Mouse (Mus musculus): ENCODE measurements around the gene Rpa2. TPM values are rescaled to one million over a fixed set of nuclear protein-coding genes. Genes with fewer than 3 reads are reported as not detected.
A peak's percentile ranks its signal among the peaks of the same experiment; 100 is the strongest.
"Not testable (repeated sequence)": the region's sequence is repeated elsewhere in the genome, so short reads cannot be mapped to it uniquely, and the experiment has no call there.

Rpa2 gene
- 10 to 100 TPM; 10.3 to 12.5 TPM for total RNA-seq (2021)

- intact Hi-C loops (cut with DNase I): no loop called here
- peak; percentile 96 for DNase-seq (ENCODE audit: low spot score)
Observed at GRCm38 (mm10) chr4:132767914-132768876, at the start of gene Rpa2. TSS of gene Rpa2 (plus strand) at chr4:132768332.

- intact Hi-C loops (cut with DNase I): no loop called here
- DNase-seq (ENCODE audit: low spot score): no peak
Observed at GRCm38 (mm10) chr4:132728233-132728632, 39.9 kb upstream of the Rpa2 start.

GRCm38 (mm10) chr4:132731616-132732015 lies 36.5 kb upstream of the Rpa2 start:
- DNase-seq (ENCODE audit: low spot score): no peak
- intact Hi-C loops (cut with DNase I): no loop called here

- peak; percentile 77 for DNase-seq (ENCODE audit: low spot score)
- intact Hi-C loops (cut with DNase I): no loop called here
Observed at GRCm38 (mm10) chr4:132732148-132732684, 35.9 kb upstream of the Rpa2 start, which contains the start of gene Xkr8. TSS of gene Xkr8 (minus strand) at chr4:132732546.

- intact Hi-C loops (cut with DNase I): no loop called here
- no peak for DNase-seq (ENCODE audit: low spot score)
Observed at GRCm38 (mm10) chr4:132733071-132733770, 34.9 kb upstream of the Rpa2 start.

GRCm38 (mm10) chr4:132734766-132735165 lies 33.4 kb upstream of the Rpa2 start:
- intact Hi-C loops (cut with DNase I): no loop called here
- no peak for DNase-seq (ENCODE audit: low spot score)

GRCm38 (mm10) chr4:132735389-132735788 lies 32.7 kb upstream of the Rpa2 start:
- intact Hi-C loops (cut with DNase I): no loop called here
- DNase-seq (ENCODE audit: low spot score): no peak

GRCm38 (mm10) chr4:132735894-132736293 lies 32.2 kb upstream of the Rpa2 start:
- intact Hi-C loops (cut with DNase I): no loop called here

GRCm38 (mm10) chr4:132737154-132737553 lies 31.0 kb upstream of the Rpa2 start:
- DNase-seq (ENCODE audit: low spot score); intact Hi-C loops (cut with DNase I): not testable (repeated sequence)

More at GRCm38 (mm10) chr4:132735894-132736293, 32.2 kb upstream of the Rpa2 start:
- no peak for DNase-seq (ENCODE audit: low spot score)

GRCm38 (mm10) chr4:132741491-132741890 lies 26.6 kb upstream of the Rpa2 start:
- intact Hi-C loops (cut with DNase I): no loop called here

GRCm38 (mm10) chr4:132743992-132744911 lies 23.9 kb upstream of the Rpa2 start:
- intact Hi-C loops (cut with DNase I): no loop called here
- no peak for DNase-seq (ENCODE audit: low spot score)

More at GRCm38 (mm10) chr4:132741491-132741890, 26.6 kb upstream of the Rpa2 start:
- DNase-seq (ENCODE audit: low spot score): no peak

- intact Hi-C loops (cut with DNase I): no loop called here
- DNase-seq (ENCODE audit: low spot score): no peak
Observed at GRCm38 (mm10) chr4:132746911-132747517, 21.1 kb upstream of the Rpa2 start.

GRCm38 (mm10) chr4:132747664-132748259 lies 20.4 kb upstream of the Rpa2 start:
- DNase-seq (ENCODE audit: low spot score): peak; percentile 55
- intact Hi-C loops (cut with DNase I): no loop called here

GRCm38 (mm10) chr4:132748778-132749177 lies 19.4 kb upstream of the Rpa2 start:
- no peak for DNase-seq (ENCODE audit: low spot score)
- intact Hi-C loops (cut with DNase I): no loop called here

- no peak for DNase-seq (ENCODE audit: low spot score)
- intact Hi-C loops (cut with DNase I): no loop called here
Observed at GRCm38 (mm10) chr4:132749258-132749982, 18.7 kb upstream of the Rpa2 start.

GRCm38 (mm10) chr4:132752992-132753391 lies 15.1 kb upstream of the Rpa2 start:
- no peak for DNase-seq (ENCODE audit: low spot score)
- intact Hi-C loops (cut with DNase I): no loop called here

GRCm38 (mm10) chr4:132756974-132757373 lies 11.2 kb upstream of the Rpa2 start, which contains the start of gene Smpdl3b:
TSS of gene Smpdl3b (minus strand) at chr4:132757252.
- DNase-seq (ENCODE audit: low spot score): peak; percentile 70
- intact Hi-C loops (cut with DNase I): no loop called here

Measured in heart, postnatal 25 days (tissue).